Mouse (Mus musculus): Measurements from ENCODE around the gene Sptssb.
A peak's percentile ranks its signal among the peaks of the same experiment; 100 is the strongest.

The Sptssb gene

DNA sequence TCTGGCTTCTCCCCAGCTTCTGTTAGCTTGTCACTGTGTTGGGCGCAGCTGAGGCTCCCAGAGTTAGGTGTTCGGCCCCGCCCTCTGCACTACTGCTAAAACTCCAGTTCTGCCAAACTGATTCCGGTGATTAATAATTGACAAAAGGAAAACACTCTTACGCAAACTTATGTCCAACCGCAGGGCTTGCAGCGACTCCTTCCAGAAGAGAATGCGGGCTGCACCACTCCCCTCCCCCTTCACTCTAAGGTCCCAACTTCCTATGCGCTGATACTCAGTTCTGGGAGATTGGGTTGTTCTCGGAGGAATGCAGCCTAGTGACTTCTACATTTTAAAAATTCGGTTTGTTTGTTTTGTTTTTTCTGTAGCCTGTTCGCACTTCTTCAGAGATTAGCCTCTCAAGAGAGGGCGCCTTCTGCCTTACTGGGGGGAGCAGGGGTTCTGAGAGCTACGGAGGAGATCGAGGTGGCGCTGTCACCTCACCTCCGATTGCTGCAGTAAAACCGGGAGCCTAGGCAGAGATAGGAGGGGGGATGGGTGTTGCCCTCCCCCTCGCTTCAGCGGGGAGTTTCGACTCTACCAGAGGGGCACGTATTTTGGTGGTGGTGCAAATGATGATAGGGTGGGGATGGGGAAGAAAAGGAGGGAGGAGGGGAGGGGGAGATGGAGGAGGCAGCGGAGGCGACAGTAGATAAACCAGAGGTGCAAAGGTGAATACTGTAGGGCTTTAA lies at the start of gene Sptssb:
Gene Sptssb (minus strand): TSS at position 83 of the 731 bp plus-strand sequence.
- DNase-seq (ENCODE audit: low spot score in 2 of 2): peak in 1 of 2 experiments; percentile 46

DNA sequence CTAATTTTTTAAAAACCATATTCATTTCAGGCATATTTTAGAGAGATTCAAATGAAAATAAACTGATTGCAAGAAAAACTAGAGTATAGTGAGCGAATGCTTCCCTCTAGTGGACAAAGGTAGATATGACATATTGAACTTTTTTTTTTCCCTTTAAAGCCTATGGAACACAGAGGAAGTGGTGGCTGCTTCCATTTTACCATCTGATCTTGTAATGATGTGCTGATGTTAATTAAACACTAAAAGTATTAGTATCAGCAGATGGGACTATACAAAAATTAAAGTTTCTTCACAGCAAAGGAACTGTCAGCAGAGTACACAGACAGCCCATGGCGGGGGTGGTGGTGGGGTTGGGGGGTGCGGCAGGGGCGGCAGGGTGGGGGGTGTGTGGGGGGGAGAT lies 48.3 kb upstream of the Sptssb start:
- DNase-seq (ENCODE audit: low spot score in 2 of 2): no peak

DNA sequence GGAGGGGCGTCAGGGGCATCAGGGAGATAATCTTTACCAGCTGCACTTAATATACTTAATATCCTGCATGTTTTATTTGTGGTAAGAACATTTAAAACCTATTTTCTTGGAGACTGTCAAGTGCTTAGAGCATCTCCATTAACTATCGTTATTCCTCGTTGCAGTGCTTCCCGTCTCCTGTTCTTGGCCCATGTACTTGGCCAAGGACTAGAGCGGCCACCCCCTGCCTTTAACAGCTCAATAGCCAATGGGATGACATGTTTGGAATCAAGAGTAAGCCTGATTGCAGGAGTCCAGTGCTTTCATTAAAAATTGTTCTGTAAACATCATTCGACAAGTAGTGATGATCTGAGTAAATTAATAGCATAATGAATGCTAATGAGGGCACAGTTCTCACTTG lies 47.8 kb upstream of the Sptssb start:
- DNase-seq (ENCODE audit: low spot score in 2 of 2): no peak

DNA sequence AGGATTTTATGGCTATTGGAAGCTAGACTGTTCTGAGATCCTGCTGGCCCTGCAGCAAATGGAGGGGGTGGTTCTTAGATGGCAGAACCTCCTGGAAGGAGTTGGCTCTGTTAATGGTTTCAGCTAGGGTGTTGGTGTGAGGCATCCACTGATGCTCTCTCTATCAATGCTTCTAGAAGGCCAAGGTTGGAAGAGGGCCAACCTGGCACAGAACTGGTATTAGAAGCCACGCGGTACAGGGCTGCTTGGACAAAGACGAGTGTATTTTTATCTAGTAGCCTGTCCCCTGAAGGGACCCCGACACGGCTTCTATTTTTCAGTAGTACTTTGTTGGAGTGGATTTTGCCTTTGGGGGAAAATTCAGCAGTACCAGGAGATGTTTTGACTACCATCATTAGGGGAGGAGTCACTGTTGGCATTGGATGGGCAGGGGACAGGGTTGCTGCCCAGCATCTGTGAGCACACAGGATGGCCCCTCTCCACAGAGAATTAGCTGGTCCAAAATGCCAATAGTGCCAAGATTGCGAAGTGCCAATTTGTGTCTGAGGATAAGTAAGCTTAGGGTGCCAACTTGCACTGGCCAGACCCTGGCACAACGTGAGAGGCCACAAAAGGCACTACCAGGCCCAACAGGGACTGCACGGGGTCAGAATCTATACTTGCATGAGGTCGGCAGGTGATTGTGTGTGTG lies 43.2 kb upstream of the Sptssb start:
- DNase-seq (ENCODE audit: low spot score in 2 of 2): no peak

DNA sequence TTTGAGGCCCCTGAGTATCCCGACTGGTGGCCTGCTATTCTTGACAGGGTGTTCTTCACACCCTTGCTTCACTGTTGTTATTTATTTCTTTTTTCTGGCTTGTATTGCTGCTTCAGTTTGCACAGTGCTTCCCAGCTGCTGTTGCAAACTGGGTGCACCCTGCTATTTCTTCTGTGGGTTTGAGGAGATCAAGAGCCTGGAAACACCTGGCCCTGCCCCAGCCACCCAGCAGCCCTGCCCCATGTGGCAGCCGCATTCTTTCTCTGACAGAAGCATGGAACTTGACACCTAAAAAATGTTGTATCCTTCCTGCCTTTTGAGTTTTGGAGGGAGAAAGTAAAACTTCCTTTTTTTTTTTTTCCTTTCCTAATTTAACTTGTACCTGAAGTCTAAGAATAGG lies 42.6 kb upstream of the Sptssb start:
- DNase-seq (ENCODE audit: low spot score in 2 of 2): no peak

DNA sequence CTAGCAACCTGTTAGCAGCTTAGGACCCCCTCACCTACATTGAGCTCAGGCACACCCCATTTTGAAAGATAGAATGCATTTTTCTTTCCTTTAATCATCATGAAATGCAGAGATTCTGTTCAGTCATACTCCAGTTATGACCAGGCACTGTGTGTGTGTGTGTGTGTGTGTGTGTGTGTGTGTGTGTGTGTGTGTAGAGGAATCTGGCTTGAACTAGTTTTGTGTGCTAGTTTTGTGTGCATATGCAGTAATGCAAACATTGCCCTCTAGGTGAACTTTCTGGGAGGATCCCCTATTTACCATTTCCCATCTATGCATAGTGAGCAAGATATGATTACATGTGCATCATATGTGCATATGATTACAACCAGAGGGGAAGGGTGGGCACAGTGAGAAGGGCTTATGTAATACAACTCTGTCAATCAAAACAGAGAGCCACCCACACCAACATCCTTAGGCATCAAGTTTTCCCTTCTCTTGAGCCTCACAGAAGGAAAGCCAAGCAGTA lies 42.2 kb upstream of the Sptssb start:
- no peak for DNase-seq (ENCODE audit: low spot score in 2 of 2)

DNA sequence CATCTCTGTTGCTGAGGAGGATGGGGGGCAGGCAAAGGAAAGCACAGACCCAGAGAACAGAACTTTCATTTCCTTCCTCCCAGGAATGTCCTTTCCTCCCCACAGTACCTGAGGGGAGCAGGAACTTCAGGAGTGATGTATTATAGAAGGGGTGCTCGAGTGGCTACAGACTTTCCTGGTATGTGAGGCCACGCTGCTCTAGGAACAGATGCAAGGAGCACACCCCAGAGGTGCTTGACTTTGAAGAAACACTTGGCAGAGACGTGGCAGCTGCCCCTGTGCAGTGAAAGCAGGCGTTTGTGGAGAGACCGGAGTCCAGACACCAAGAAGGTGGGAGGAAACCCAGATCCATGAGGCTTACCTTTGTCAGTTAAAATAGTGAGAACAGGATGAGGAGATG lies 40.6 kb upstream of the Sptssb start:
- no peak for DNase-seq (ENCODE audit: low spot score in 2 of 2)

DNA sequence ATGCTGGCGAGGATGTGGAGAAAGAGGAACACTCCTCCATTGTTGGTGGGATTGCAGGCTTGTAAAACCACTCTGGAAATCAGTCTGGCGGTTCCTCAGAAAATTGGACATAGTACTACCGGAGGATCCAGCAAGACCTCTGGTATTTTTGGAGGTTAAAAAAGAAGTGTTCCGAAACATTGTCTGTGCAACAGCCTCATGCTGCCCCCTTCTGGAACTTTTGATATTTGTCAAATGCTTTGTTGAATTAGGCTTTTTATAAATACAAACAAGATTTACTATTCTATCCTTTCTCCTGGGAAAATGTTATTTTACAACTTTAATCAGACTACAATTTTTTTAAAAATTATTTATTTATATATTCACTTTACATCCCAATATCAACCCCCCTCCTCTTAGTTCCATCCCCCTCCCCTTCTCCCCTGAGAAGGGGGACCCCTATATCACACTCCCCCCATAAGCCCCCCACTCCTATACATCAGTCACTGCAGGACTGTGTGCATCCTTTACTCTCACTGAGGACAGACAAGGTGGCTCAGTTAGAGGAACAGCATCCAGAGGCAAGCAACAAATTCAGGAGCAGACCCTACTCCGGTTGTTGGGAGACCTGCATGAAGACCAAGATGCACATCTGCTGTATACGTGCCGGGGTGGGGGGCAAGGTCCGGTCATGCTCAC lies 38.3 kb upstream of the Sptssb start:
- DNase-seq (ENCODE audit: low spot score in 2 of 2): no peak

DNA sequence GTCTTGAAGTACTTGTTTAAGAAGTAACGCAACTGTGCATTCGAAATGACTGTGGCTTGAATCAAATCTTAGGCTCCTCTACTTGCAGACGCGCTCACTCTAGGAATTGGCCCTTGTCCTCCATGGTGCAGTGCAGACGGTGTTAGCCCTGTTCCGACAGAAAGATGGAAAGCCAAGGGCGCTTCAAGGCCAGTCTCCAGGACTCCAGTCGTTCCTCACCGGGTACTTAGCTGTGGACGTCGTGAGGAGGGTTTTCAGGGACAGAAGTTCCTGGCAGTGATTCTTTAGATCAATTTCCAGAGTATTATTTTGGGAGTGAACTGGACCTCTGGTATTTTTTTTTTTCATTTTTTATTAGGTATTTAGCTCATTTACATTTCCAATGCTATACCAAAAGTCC lies 35.8 kb upstream of the Sptssb start:
- no peak for DNase-seq (ENCODE audit: low spot score in 2 of 2)

DNA sequence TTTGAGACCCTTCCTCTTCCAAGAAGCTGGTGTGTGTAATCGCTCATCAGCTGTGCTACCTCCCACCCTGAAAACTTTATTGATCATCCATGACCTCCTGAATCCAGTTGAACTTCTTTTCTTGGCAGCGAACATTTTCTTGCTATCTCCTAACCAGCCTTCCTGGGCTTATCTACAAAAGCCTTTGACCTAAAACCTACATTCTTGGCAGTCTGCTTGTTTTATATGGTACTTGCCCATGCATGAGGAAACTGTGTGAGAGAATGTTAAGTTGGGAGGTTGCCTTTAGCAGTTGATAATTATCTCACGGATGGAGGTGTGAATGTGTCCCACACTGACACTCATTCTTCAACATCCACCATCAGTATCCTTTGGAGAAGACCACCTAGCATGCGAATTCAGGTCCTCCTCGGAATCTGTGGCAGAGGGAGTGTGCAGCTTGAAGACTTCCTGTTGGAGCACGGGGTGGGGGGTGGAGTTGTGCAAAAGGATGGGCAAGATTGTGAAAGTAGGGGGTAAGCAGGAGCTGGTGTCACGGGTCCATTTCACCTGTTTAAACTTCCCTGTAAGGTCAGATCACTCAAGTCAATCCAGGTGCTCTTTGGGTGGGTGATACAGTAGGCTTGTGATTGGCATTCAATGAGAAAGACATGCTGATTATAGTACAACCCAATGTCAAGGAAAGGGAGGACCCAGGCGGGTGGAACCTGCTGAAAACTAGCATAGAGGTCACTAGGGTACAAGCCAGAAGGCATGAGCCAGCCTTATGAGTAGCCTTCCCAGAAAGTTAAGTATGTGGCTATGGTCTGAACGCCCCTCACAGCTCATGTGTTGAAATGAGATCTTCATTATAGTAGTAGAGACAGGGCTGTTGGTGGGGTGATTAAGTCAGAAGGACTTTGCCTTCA lies 32.7 kb upstream of the Sptssb start:
- no peak for DNase-seq (ENCODE audit: low spot score in 2 of 2)

DNA sequence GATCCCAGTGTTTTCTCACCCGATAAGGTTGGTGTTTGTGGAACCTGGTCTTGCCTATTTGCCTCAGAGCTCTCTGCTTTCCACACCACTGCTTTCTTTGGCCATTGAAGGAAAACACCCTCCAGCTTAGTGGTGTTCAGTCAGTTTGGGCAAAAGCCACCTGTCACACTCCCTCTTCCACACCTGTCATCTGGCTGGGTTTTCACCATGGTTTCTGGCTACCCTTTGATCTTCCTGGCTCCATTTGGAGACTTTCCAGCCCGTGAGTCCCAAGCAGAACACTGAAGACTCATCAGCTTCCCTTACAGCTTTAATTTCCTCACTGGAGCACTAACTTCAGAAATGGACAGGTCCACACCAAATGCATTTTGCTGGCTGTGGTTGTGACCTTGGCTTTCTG lies 26.1 kb upstream of the Sptssb start:
- DNase-seq (ENCODE audit: low spot score in 2 of 2): no peak

DNA sequence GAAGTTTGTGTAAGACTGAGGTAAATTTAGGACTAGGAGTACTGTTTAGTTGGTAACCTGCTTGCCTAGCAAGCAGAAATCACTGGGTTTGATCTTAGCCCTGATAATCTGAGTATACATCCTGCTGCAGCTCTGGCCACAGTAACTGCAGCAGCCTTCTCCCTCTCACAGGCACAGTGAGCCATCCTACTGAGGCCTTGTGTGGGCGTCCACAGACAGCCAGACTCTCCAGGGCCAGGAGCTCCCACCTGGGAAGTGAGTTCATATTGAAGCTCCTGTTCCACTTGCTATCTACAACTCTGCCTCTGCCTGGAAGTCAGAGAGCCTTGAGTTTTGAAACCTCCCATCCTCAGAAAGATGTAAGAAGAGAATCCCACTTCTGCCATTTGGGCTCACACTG lies 24.0 kb upstream of the Sptssb start:
- no peak for DNase-seq (ENCODE audit: low spot score in 2 of 2)

DNA sequence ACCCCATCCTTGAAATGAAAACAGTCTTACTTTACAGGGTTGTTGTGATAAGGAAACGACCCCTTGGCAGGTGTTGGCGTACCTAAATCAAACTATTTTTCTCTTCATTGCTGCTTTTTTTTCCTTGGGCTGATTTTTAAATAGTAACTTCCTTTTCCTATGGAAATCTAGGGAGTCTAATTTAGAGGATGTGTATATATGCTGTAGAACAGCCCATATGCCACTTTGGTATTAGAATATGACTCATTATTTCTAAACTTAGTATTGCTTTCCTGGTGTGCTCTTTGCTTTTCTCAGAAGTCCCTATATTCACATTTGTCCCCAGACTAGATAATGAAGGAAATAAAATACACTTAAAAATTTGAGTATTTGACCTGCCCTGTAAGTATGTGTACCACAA lies 17.8 kb upstream of the Sptssb start:
- DNase-seq (ENCODE audit: low spot score in 2 of 2): no peak

DNA sequence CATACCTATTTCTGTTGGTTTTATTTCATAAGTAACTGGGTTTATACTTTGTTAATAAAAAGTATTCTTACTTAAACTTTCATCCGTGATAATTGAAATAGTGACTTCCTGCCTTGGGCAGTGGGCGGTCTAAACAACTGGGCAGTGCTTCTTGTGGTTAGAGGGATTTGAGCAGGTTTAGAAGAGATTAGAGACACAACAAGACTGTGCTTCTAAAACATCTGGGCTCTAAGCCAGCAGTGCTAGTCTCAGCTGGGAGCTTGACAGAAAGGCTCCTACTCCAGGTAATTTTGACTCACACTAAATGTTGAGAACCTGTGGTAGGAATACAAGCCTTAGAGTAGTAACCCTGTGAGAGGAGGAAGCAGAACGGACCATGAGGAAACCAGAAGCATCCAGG lies 15.0 kb upstream of the Sptssb start:
- no peak for DNase-seq (ENCODE audit: low spot score in 2 of 2)

DNA sequence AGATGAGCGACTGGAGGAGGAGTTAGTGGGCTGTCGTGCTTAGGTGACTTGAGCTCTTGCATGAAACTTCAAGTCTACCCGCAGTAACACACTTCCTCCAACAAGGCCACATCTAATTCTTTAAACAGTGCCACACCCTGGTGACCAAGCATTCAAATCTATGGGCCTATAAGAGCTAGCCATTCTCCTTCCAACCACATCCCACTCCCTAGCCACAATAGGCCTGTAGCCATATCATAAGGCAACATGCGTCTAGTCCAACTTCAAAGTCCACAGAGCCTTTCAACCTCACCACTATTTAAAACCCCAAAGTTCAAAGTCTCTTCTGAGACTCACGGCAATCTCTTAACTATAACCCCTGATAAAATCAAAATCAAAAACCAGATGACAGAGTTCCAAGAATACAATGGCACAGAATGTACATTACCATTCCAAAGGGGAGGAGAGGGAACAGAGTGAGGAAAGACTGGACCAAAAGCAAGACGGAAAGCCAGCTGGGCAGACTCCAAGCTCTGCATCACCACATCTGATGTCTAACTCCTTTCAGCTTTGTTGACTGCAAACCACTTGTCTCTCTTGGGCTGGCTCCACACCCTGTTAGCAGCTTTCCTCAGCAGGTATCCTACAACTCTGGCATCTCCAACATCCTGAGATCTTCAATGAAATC lies 13.1 kb upstream of the Sptssb start:
- DNase-seq (ENCODE audit: low spot score in 2 of 2): no peak

DNA sequence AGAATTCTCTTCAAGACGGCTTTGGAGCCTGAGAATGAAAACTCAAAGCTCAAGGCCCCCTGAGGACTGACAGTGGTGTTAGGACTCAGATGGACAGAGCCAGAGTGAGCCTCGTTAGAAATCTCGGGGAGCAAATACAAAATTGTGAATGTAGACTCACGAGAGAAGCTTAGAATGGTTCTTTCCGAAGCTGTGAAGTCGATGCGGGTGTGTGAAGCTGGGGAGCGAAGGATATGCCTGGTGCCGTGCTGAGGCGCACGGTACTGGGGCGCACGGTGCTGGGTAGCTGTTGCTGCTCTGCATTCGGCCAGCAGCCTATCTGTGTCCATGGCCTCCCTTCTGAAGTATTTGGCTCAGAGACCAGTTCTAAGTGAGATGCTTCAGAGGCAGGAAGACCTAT lies 11.4 kb upstream of the Sptssb start:
- DNase-seq (ENCODE audit: low spot score in 2 of 2): no peak

DNA sequence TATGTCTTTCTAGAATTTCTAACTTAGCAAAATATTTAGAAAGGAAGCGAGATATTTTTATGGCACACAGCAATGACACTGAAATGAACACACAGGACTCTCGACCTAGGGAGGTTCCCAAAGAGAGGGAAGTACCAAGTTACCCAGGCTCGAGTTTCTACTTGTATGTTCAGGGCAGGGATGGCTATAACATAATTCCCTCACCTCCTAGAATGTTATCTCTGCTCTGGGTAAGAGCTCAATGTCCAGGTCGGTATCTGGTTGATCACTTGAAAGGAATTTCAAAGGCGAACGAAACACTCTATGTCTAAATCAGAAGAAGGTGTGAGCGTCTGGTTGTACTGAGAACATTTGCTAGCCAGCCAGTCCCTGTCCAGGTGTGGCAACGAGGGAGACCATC lies 10.0 kb upstream of the Sptssb start:
- DNase-seq (ENCODE audit: low spot score in 2 of 2): no peak

DNA sequence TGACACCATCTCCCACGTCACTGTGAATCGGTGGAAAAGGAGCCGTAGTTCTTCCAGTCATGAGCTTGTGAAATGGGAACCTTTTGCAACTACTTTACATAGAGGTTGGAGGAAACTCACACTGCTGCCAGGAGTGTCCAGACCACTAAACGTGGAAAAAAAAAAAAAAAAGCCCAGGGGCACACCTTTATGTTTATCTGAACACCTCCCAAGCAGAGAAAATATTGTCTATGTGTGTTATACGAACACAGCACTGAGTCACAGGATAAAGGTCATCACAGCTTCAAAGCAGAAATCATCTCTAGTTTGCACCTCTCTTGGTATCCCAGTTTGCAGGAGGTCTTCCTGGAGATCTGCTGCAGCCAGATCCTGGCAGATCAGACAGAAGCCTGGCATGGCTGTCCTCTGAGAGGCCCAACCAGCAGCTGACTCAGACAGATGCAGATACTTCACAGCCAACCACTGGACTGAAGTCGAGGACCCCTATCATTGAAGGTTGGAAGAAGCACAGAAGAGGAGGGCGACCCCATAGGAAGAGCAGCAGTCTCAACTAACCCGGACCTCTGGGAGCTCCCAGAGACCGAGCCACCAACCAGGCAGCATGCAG lies 2.2 kb upstream of the Sptssb start:
- no peak for DNase-seq (ENCODE audit: low spot score in 2 of 2)

DNA sequence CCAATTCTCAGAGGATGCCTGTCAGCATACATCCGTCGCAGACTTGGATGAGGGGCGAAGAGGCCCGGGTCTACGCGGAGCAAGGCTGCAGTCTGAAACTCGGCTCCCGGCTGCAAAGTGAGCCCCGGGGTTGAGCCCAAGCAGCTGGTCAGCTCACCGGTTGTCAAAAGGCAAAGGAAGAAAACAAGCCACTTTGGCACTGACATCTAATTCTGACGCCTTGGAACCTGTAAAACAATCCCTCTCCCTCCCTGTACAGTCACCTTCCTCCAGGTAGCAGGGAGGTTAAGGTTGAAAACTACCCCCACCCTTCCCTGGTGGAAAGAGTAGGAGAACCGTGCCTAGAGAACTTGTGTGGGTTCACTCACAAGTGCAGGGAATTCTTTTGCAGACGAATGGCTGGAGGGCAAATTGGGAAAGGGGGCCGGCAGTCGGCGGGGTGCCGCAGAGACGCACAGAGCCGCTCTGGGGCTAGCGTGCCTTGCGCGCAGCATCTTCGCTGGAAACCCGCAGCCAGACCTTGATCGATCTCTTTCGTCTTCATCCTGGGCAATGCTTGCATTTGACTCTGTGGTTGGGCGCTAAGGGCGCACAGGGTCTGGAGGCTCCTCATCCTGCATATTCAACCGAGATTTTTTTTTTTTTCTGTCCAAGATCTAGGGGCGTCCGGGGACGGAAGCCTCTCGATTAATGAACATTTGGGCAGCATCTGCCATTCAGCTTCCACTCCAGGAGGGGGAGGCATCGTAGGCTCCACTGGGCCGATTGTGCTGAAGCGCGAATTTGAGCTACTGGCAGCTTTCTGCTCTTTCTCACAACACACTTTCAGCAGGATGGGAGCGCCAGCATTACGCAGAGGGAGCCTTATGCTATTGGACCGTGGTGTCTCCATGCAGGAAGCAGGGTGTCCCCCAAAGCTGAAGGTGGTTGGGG lies 1.1 kb upstream of the Sptssb start:
- peak in 1 of 2 experiments; percentile 31 for DNase-seq (ENCODE audit: low spot score in 2 of 2)

DNA sequence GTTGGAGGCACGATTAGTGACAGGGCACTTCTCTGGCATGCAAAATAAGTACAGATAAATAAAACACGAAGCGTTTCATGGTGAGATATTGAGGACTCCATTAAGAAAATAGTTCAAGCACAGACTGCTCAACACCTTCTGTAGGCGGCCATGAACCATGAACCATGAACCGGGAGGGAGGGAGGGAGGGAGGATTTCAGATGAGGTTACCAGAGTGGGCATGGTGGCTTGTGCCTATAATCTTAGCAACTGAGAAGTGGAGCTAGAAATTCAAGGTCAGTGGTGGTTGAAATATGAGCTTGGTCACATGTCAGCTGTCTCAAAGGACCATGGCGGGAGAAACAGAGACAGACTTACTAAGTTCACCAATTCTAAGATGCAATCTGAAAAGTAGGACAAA lies 20.3 kb downstream of the Sptssb start:
- no peak for DNase-seq (ENCODE audit: low spot score in 2 of 2)
